18 mouse cellular contexts compared by ENCODE assay signal in genomic region chr11:31854955-31855354, GRCm38 (mm10). TPM values are rescaled to one million over a fixed set of nuclear protein-coding genes. Genes with fewer than 3 reads are reported as not detected.
DNase-seq lines count a peak whose midpoint lies in the region; ATAC-seq and TF ChIP-seq lines count a peak whose summit lies in the region.
"Had no signal": no experiment of that assay in that cellular context is flagged by ENCODE, and none has a peak within 500 bp of the region (broad histone marks: within the 10 kb centered on the region; RNA-seq: fewer than 3 reads in every experiment).

No protein-coding gene starts in this region.

- TF ChIP-seq CTCF in olfactory bulb, adult 2 months (IDR thresholded peaks at IDR 0.05; ENCODE audit: insufficient read depth, low read depth, low read length), result no peak

- 80% methylated on average over 5 of the region's 5 CpGs for WGBS in neural tube, embryonic 15.5 days
- WGBS in olfactory bulb, adult 2 months, result 29% methylated on average over 5 of the region's 5 CpGs

- no peak overlapping the region for H3K9ac ChIP-seq in neural tube, embryonic 15.5 days (replicated peaks)
- H3K9ac ChIP-seq: embryonic facial prominence, embryonic 12.5 days; hindbrain, embryonic 14.5 days; intestine, embryonic 15.5 days had no signal

- no peaks in the 10 kb centered on the region for H3K36me3 ChIP-seq in neural tube, embryonic 15.5 days
- H3K36me3 ChIP-seq: embryonic facial prominence, embryonic 12.5 days; heart, embryonic 10.5 days; intestine, embryonic 15.5 days had no signal

- no peak overlapping the region for H3K27ac ChIP-seq in neural tube, embryonic 15.5 days (replicated peaks)
- 0 out of 2 replicates have a peak overlapping the region, but pooled peaks have one; percentile 45 for H3K27ac ChIP-seq in olfactory bulb, adult 2 months (ENCODE audit: insufficient read depth, low read depth, low read length)
- H3K27ac ChIP-seq: embryonic facial prominence, embryonic 12.5 days; heart, embryonic 10.5 days; hindbrain, embryonic 14.5 days; intestine, embryonic 15.5 days had no signal

- TF ChIP-seq POLR2A in olfactory bulb, adult 2 months (IDR thresholded peaks at IDR 0.05; ENCODE audit: insufficient read depth, low read depth, low read length), result no peak

- H3K27me3 ChIP-seq in neural tube, embryonic 15.5 days (replicated peaks), result no peaks in the 10 kb centered on the region
- H3K27me3 ChIP-seq: embryonic facial prominence, embryonic 12.5 days; intestine, embryonic 15.5 days had no signal

- H3K4me1 ChIP-seq in neural tube, embryonic 15.5 days, result peaks cover 6% of the 10 kb centered on the region; the same call in 1 of the 2 replicates
- H3K4me1 ChIP-seq in olfactory bulb, adult 2 months (ENCODE audit: control insufficient read depth, insufficient read depth, low read length), result peaks cover 6% of the 10 kb centered on the region
- H3K4me1 ChIP-seq: intestine, embryonic 15.5 days had no signal

- no peak overlapping the region for H3K4me3 ChIP-seq in neural tube, embryonic 15.5 days (replicated peaks)
- H3K4me3 ChIP-seq in olfactory bulb, adult 2 months (ENCODE audit: insufficient read depth, low read depth, low read length), result no peak overlapping the region
- H3K4me3 ChIP-seq: embryonic facial prominence, embryonic 12.5 days; heart, embryonic 10.5 days; intestine, embryonic 15.5 days had no signal

- no peak for ATAC-seq in neural tube, embryonic 15.5 days (ENCODE audit: low FRiP score)
- ATAC-seq: intestine, embryonic 15.5 days had no signal

- H3K4me2 ChIP-seq in neural tube, embryonic 15.5 days, result no peak overlapping the region
- H3K4me2 ChIP-seq: embryonic facial prominence, embryonic 12.5 days; hindbrain, embryonic 14.5 days; intestine, embryonic 15.5 days had no signal

- intact Hi-C loops in heart, postnatal 25 days (cut with DNase I), result no loop called here

- no peaks in the 10 kb centered on the region for H3K9me3 ChIP-seq in neural tube, embryonic 15.5 days (replicated peaks)
- H3K9me3 ChIP-seq: embryonic facial prominence, embryonic 12.5 days; heart, embryonic 10.5 days; intestine, embryonic 15.5 days had no signal

- peak; percentile 42 for DNase-seq in heart, adult 11 months
- DNase-seq in heart, adult 18-20 months, result no peak
- peak; percentile 9 for DNase-seq in neural tube, embryonic 10.5 days (ENCODE audit: extremely low spot score, low spot score)
- peak; percentile 75 for DNase-seq in layer of hippocampus, adult 9-11 months
- DNase-seq in heart, postnatal 25 days (ENCODE audit: low spot score), result no peak
- DNase-seq: adrenal gland, adult 8-10 months; B cell, adult 2 months; cerebellum, adult 18-20 months; gastrocnemius, postnatal 25 days; heart, postnatal 10 days; lung, postnatal 10 days; thymus, postnatal 36 days had no signal

RNA-seq across cellular contexts. Expression of gene Cpeb4, which starts 17.1 kb away (rescaled TPM):
- 100 to 1,000 TPM; 103 to 109 TPM for total RNA-seq in heart, adult 18-20 months (2021)
- polyA plus RNA-seq in neural tube, embryonic 15.5 days (2015; fragmentation: Nextera tagmentation; extraction: Ambion mirVana), result 13.6 and 17.0 TPM in 2 replicates
- polyA plus RNA-seq in olfactory bulb, adult 2 months (2012; ENCODE audit: insufficient read depth, insufficient read length, low replicate concordance, missing spikeins), result not detected in 2 replicates
- 10 to 100 TPM; 80.9 to 92.0 TPM for total RNA-seq in heart, postnatal 25 days (2021)

Comparison
In these comparisons a context has a peak if more than half of its experiments do, and no peak if none do; other contexts are left out.
1. DNase-seq: peak in heart, adult 11 months (single experiment), neural tube, embryonic 10.5 days (single experiment) and layer of hippocampus, adult 9-11 months (single experiment); none in heart, adult 18-20 months (0 of 2) and heart, postnatal 25 days (single experiment).